Comparison of ENCODE assay signal across 16 mouse cellular contexts in genomic region chr7:99851121-99851520, GRCm38 (mm10). TPM values are rescaled to one million over a fixed set of nuclear protein-coding genes. Genes with fewer than 3 reads are reported as not detected.
"Had no signal": no experiment of that assay in that cellular context is flagged by ENCODE, and none has a peak within 500 bp of the region (broad histone marks: within the 10 kb centered on the region; RNA-seq: fewer than 3 reads in every experiment).

No protein-coding gene starts in this region.

- H3K9ac ChIP-seq: kidney, embryonic 15.5 days; limb, embryonic 12.5 days; liver, embryonic 13.5 days; liver, postnatal 0 days; lung, embryonic 15.5 days had no signal

- H3K4me2 ChIP-seq: kidney, embryonic 15.5 days; limb, embryonic 12.5 days; liver, embryonic 13.5 days; lung, embryonic 15.5 days had no signal

- DNase-seq: kidney, adult 2 months; kidney, postnatal 25 days; layer of hippocampus, adult 9-11 months; liver; liver, embryonic 13.5 days; liver, postnatal 0 days; lung, postnatal 14 days; spleen, adult 18-20 months; thymus, postnatal 36 days had no signal

- H3K4me1 ChIP-seq: limb, embryonic 12.5 days had no signal

- H3K9me3 ChIP-seq: kidney, embryonic 15.5 days; limb, embryonic 12.5 days; liver, embryonic 13.5 days; lung, embryonic 15.5 days; megakaryocyte, embryonic 14.5 days had no signal

- H3K27me3 ChIP-seq: kidney, embryonic 15.5 days; limb, embryonic 12.5 days; liver, embryonic 13.5 days; lung, embryonic 15.5 days; megakaryocyte, embryonic 14.5 days had no signal

- H3K27ac ChIP-seq: kidney, embryonic 15.5 days; limb, embryonic 12.5 days; liver, embryonic 13.5 days; lung, embryonic 15.5 days; macrophage had no signal

- H3K4me3 ChIP-seq: kidney, embryonic 15.5 days; limb, embryonic 12.5 days; liver, embryonic 13.5 days; lung, embryonic 15.5 days; megakaryocyte, embryonic 14.5 days had no signal

- ATAC-seq: intestine, embryonic 16.5 days; liver, postnatal 0 days had no signal

RNA-seq across cellular contexts. Expression of gene Xrra1, which starts 7.8 kb away (rescaled TPM):
- polyA plus RNA-seq: liver, embryonic 13.5 days had no signal

RNA-seq across cellular contexts. Expression of gene Neu3, which starts 22.9 kb away (rescaled TPM):
- total RNA-seq: monocyte, adult 5-6 weeks had no signal
